Mouse (Mus musculus) testis, adult 2 months (tissue): ENCODE results near the gene Rhob.

ENCODE experiments used
- CTCF ChIP-seq: fragments of 200-500 bp; IDR thresholded peaks from 2 replicates; pipeline ENCODE4 v1.5.1; 2012; ENCODE audit warnings: low read depth, mild to moderate bottlenecking, inconsistent platforms, low read length, moderate library complexity; ENCODE audit not compliant: control insufficient read depth, insufficient read depth, insufficient replicate concordance
- POLR2A ChIP-seq: fragments of 200-500 bp; IDR thresholded peaks from 2 replicates; pipeline ENCODE4 v1.6.1; 2012; ENCODE audit warnings: low read depth, mild to moderate bottlenecking, inconsistent platforms, low read length, moderate library complexity; ENCODE audit not compliant: control insufficient read depth

DNA sequence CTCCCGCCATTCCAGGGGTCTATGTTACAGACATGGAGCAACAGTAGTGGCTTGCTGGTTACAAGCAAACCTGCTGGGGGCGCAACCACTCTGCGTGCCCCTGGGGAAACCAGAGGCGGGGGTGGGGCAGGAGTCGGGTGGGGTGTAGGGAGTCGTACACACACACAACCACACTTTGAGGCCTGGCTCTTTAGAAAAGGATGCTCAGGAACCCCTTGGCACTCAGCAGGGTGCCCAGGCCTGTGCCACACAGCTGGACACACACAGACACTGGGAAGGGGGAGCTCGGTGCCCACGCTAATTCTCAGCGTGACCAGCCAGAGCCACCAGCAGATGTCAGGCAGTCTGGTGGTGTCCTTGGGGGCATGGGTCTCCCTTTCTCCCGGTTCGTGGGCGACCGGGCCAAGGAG, 1.2 kb downstream of the Rhob start:
- TF ChIP-seq POLR2A (no peak), CTCF (no peak)
